Mouse (Mus musculus): Measurements from ENCODE around the gene Sugt1. TPM values are rescaled to one million over a fixed set of nuclear protein-coding genes. Genes with fewer than 3 reads are reported as not detected.

Gene Sugt1
- polyA plus RNA-seq, 1 experiment from 2014 or later = 150 TPM

DNA sequence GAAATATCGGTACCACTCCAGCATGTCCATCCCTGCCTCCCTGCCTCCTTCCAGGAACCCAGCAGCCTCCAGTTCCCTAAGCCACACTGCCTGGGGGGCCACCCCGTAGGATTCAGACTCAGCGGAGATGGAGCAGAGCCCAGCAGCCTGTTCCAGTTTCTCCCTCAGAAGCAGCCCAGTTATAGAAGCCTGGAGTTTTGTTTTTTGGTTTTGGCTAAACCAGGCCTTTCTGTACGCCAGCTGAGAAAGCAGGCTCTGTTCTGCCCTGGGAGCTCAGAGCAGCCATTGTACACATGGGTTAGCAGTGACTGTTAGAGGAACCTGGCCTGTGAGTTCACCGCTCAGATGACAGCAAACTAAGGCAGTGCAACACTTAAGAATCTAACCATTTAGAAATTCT lies 70.8 kb downstream of the Sugt1 start:
- Histone ChIP-seq H3K9me3 (ENCODE audit: control insufficient read depth, low read length) (no peaks in the 10 kb centered on the region), H3K4me3 (ENCODE audit: low read depth, low read length) (no peak overlapping the region), H3K27me3 (ENCODE audit: control insufficient read depth, insufficient read depth, low read length) (peaks cover 2% of the 10 kb centered on the region; the same call in 1 of the 2 replicates), H3K36me3 (ENCODE audit: control insufficient read depth, insufficient read depth, low read length) (no peaks in the 10 kb centered on the region), H3K9ac (ENCODE audit: low read length) (no peak overlapping the region), H3K27ac (ENCODE audit: low read depth, low read length) (no peak overlapping the region), H3K4me1 (replicated peaks; ENCODE audit: control insufficient read depth, insufficient read depth, low read length) (peaks cover 2% of the 10 kb centered on the region; the same call in 1 of the 2 replicates), H3K4me2 (ENCODE audit: low read depth, low read length, severe bottlenecking) (no peak overlapping the region)
- no peak for DNase-seq (ENCODE audit: low spot score)
- ATAC-seq (replicated peaks; ENCODE audit: low FRiP score) = no peak
- WGBS = 68% methylated on average over 5 of the region's 5 CpGs

DNA sequence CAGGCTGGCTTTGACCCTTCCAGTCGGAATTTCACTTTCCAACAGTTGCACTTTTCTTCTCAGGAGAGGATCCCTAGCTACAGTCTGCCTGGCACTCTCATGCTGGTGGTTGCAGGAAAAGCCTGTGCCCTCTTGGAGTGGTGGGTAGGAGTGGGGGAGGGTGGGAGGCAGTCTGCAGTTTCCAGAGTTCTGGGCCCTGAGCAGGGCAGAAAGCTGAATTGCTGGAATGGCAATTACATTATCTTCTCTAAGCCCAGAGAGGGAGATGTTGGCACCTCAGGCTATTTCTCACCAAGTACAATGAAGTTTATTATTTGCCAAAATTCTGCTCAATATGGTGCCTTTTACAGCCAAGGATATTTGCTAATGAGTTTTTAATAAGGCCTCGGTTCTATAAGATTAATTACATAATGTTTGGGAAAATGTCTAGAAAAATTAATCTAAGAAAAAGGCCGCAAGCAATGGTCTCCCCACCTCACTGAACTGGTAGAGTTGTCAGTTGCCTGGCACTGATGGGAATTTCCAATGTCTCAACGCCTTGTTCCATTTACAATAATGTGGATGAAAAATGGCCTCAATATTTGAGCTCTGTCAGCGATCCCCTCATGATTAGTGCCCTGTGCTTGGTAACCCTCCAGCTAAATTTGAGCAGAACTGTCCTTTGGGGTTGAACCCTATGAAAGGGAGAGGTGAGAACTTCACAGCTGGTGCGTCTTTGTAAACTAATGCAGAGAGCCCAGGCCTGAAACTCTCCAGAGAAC lies 71.4 kb downstream of the Sugt1 start:
- ATAC-seq (replicated peaks; ENCODE audit: low FRiP score) (no peak), DNase-seq (ENCODE audit: low spot score) (no peak)
- Histone ChIP-seq H3K36me3 (ENCODE audit: control insufficient read depth, insufficient read depth, low read length) (no peaks in the 10 kb centered on the region), H3K4me3 (ENCODE audit: low read depth, low read length) (no peak overlapping the region), H3K4me1 (replicated peaks; ENCODE audit: control insufficient read depth, insufficient read depth, low read length) (peaks cover 2% of the 10 kb centered on the region; the same call in 1 of the 2 replicates), H3K27me3 (ENCODE audit: control insufficient read depth, insufficient read depth, low read length) (peaks cover 2% of the 10 kb centered on the region; the same call in 1 of the 2 replicates), H3K4me2 (ENCODE audit: low read depth, low read length, severe bottlenecking) (no peak overlapping the region), H3K9me3 (ENCODE audit: control insufficient read depth, low read length) (no peaks in the 10 kb centered on the region), H3K9ac (ENCODE audit: low read length) (no peak overlapping the region), H3K27ac (ENCODE audit: low read depth, low read length) (no peak overlapping the region)
- WGBS = 76% methylated on average over 6 of the region's 6 CpGs

DNA sequence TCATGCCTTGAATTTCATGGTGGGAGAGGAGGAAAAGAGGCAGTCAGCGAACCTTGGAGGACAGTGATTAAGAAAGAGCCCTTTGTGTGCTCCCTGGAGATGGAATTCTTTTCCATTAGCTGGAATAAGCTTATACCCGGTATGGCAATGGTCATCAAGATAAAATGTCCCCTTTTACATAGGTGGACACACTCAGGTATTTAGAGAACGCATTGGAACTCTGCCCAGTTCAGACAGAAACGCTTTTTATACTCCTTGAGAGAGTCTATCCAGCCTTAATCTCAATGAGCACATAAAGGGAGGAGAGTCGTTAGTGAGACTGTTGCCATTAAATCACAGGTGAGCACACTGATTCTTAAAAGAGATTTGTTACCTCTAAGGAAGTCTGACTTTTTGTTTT lies 73.0 kb downstream of the Sugt1 start:
- DNase-seq (ENCODE audit: low spot score) (no peak), ATAC-seq (replicated peaks; ENCODE audit: low FRiP score) (no peak)
- Histone ChIP-seq H3K4me1 (replicated peaks; ENCODE audit: control insufficient read depth, insufficient read depth, low read length) (peaks cover 2% of the 10 kb centered on the region; the same call in 1 of the 2 replicates), H3K36me3 (ENCODE audit: control insufficient read depth, insufficient read depth, low read length) (no peaks in the 10 kb centered on the region), H3K4me2 (ENCODE audit: low read depth, low read length, severe bottlenecking) (no peak overlapping the region), H3K9me3 (ENCODE audit: control insufficient read depth, low read length) (no peaks in the 10 kb centered on the region), H3K9ac (ENCODE audit: low read length) (no peak overlapping the region), H3K27me3 (ENCODE audit: control insufficient read depth, insufficient read depth, low read length) (peaks cover 2% of the 10 kb centered on the region; the same call in 1 of the 2 replicates), H3K4me3 (ENCODE audit: low read depth, low read length) (no peak overlapping the region), H3K27ac (ENCODE audit: low read depth, low read length) (no peak overlapping the region)
- 45% methylated on average over 5 of the region's 5 CpGs for WGBS

DNA sequence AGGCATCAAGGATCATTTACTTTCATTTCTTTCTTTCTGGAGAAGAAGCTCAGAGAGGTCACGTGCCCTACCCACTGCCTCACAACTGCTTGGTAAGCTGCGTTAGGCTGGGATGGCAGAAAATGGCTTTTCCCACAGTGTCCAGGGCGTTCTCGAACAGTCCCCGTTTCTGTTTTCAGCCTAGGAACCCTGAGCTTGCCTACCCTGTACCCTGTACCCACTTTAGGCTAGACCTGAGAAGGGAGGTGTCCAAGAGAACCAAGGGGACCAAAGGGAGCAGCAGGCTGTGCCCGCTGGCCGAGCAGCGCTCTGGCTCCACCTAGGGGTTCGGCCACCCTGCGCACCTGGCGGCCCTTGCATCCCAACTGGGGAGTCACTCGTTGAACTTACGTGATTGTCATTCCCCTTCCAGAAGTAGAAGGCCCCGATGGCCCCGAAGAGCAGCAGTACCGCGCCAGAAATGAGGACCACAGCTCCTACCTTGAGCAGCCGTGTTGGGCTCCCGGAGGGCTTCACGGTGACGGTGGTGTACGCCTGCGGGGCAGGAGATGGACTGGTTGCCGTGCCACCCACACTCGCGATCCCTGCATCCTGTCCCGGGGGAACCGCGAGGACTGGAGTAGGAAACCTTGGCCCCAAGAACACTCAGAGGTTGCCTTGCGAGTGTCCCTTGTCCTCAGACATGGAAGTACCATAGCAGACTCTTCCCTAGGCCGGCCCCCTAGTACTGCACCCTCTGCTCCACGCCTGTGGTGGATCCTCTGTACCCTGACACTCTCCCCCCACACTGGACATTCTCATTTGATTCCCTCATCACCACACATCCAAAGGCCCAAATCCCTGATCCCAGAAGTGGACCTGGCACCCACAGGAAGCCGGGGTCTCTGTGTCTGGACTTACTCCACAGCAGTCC lies 73.8 kb downstream of the Sugt1 start:
- peak; percentile 80 for DNase-seq (ENCODE audit: low spot score)

DNA sequence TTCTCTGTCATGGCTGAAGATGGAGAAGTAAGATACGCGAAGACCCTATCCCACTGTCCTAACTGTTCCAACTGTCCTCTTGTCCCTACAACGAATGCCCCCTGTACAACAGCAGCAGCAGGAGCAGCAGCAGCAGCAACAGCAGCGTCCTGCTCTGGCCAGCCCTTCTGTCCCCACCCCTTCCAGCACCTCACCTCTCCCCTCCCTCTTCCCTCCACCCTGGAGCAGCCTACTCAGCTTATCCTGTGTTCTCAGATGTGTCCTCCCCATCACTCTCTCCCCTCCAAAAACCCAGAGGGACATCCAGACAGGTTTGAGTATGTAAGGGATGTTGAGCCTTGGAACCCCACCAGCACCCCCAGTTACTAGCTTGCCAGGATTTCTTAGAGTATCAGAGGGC lies 74.5 kb downstream of the Sugt1 start, which contains the start of gene Cnmd:
Gene Cnmd (minus strand): TSS at position 170 of the 400 bp plus-strand sequence.
- Histone ChIP-seq H3K4me1 (replicated peaks; ENCODE audit: control insufficient read depth, insufficient read depth, low read length) (peaks cover 2% of the 10 kb centered on the region; the same call in 1 of the 2 replicates), H3K27ac (ENCODE audit: low read depth, low read length) (no peak within 1 kb of the TSS), H3K27me3 (ENCODE audit: control insufficient read depth, insufficient read depth, low read length) (peaks cover 2% of the 10 kb centered on the region; the same call in 1 of the 2 replicates), H3K4me3 (ENCODE audit: low read depth, low read length) (peak within 1 kb of the TSS; percentile 11; the same call in 1 of the 2 replicates), H3K36me3 (ENCODE audit: control insufficient read depth, insufficient read depth, low read length) (no peaks in the 10 kb centered on the region), H3K9me3 (ENCODE audit: control insufficient read depth, low read length) (no peaks in the 10 kb centered on the region), H3K9ac (ENCODE audit: low read length) (no peak within 1 kb of the TSS), H3K4me2 (ENCODE audit: low read depth, low read length, severe bottlenecking) (peak within 1 kb of the TSS; percentile 45)
- ATAC-seq (replicated peaks; ENCODE audit: low FRiP score) (no peak), DNase-seq (ENCODE audit: low spot score) (no peak)
- WGBS = 58% methylated on average over 4 of the region's 4 CpGs

More for the DNA sequence above, 73.8 kb downstream of the Sugt1 start:
- H3K27me3 ChIP-seq (ENCODE audit: control insufficient read depth, insufficient read depth, low read length) = peaks cover 2% of the 10 kb centered on the region; the same call in 1 of the 2 replicates
- H3K36me3 ChIP-seq (ENCODE audit: control insufficient read depth, insufficient read depth, low read length) = no peaks in the 10 kb centered on the region
- no peak overlapping the region for H3K27ac ChIP-seq (ENCODE audit: low read depth, low read length)
- H3K4me3 ChIP-seq (ENCODE audit: low read depth, low read length) = peak overlapping the region; percentile 11; the same call in 1 of the 2 replicates
- ATAC-seq (replicated peaks; ENCODE audit: low FRiP score) = peak; percentile 82
- peaks cover 2% of the 10 kb centered on the region; the same call in 1 of the 2 replicates for H3K4me1 ChIP-seq (replicated peaks; ENCODE audit: control insufficient read depth, insufficient read depth, low read length)
- no peak overlapping the region for H3K9ac ChIP-seq (ENCODE audit: low read length)
- H3K4me2 ChIP-seq (ENCODE audit: low read depth, low read length, severe bottlenecking) = peak overlapping the region; percentile 45
- H3K9me3 ChIP-seq (ENCODE audit: control insufficient read depth, low read length) = no peaks in the 10 kb centered on the region
- WGBS = 19% methylated on average over 33 of the region's 33 CpGs

DNA sequence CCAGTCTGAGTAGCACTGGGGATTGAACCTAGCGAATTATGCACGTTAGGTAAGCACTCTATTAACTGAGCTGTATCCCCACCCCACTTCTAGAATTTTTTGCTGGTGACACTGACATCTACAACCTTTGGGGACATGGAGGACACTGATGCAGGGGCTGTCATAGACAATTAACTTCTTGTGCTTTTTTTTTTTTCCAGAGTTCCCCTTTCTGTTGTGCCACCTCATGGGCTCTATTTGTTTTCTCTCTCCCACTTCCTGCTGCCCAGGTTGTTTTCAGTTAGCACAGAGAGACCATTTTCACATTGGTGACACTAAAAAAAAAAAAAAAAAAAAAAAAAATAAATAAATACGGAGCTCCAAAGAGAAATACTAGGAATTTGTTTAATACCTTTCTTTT lies 83.5 kb downstream of the Sugt1 start:
- DNase-seq (ENCODE audit: low spot score) (no peak), ATAC-seq (replicated peaks; ENCODE audit: low FRiP score) (no peak)
- Histone ChIP-seq H3K4me1 (replicated peaks; ENCODE audit: control insufficient read depth, insufficient read depth, low read length) (no peaks in the 10 kb centered on the region), H3K9me3 (ENCODE audit: control insufficient read depth, low read length) (no peaks in the 10 kb centered on the region), H3K27ac (ENCODE audit: low read depth, low read length) (no peak overlapping the region), H3K4me3 (ENCODE audit: low read depth, low read length) (no peak overlapping the region), H3K9ac (ENCODE audit: low read length) (no peak overlapping the region), H3K4me2 (ENCODE audit: low read depth, low read length, severe bottlenecking) (no peak overlapping the region), H3K27me3 (ENCODE audit: control insufficient read depth, insufficient read depth, low read length) (no peaks in the 10 kb centered on the region), H3K36me3 (ENCODE audit: control insufficient read depth, insufficient read depth, low read length) (no peaks in the 10 kb centered on the region)
- 83% methylated on average over 3 of the region's 3 CpGs for WGBS

DNA sequence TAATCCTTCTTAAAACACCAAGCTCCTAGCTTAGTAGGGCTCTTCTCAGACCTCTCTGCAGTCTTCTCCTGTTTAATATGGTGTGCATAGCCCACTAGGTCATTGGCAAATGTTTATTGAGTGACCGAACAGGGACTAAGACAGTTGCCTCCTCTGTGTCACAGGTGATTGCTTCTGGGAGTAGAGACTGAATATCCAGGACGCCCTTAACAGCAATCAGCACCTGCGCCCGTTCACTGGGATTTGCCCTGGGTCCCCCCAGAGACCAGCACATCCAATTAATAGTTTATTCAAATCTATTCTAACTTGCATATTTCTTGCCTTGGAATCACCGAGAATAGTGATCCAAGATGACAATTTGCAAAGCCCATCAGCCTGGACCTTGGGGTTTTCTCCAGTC lies 85.1 kb downstream of the Sugt1 start:
- H3K9ac ChIP-seq (ENCODE audit: low read length) = no peak overlapping the region
- peaks cover 2% of the 10 kb centered on the region; the same call in 1 of the 2 replicates for H3K4me1 ChIP-seq (replicated peaks; ENCODE audit: control insufficient read depth, insufficient read depth, low read length)
- ATAC-seq (replicated peaks; ENCODE audit: low FRiP score) (no peak), DNase-seq (ENCODE audit: low spot score) (no peak)
- H3K27ac ChIP-seq (ENCODE audit: low read depth, low read length) = no peak overlapping the region
- no peak overlapping the region for H3K4me2 ChIP-seq (ENCODE audit: low read depth, low read length, severe bottlenecking)
- no peaks in the 10 kb centered on the region for H3K36me3 ChIP-seq (ENCODE audit: control insufficient read depth, insufficient read depth, low read length)
- no peak overlapping the region for H3K4me3 ChIP-seq (ENCODE audit: low read depth, low read length)
- 79% methylated on average over 5 of the region's 5 CpGs for WGBS
- no peaks in the 10 kb centered on the region for H3K9me3 ChIP-seq (ENCODE audit: control insufficient read depth, low read length)
- H3K27me3 ChIP-seq (ENCODE audit: control insufficient read depth, insufficient read depth, low read length) = no peaks in the 10 kb centered on the region
